Comparison of ENCODE assay signal across 38 mouse cellular contexts in the genomic region with DNA sequence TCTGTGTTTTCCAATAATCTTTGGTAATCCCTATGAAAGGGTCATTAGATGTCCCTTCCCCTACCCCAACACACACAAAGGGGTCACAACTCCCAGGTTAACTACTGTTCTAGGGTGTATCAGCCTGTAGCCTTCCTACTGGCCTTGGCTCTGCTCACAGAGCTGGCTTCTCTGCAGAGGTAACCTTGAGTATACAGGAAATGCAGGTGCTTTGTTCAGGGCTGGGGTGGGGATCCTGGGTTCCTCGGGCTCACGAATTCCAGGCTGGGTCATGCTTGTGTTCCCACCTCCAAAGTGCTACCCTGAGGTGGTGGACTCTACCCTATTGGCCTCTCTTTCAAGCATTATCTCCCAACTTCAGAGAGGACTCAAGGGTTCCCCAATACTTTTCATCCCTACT. TPM values are rescaled to one million over a fixed set of nuclear protein-coding genes. Genes with fewer than 3 reads are reported as not detected.
"Had no signal": no experiment of that assay in that cellular context is flagged by ENCODE, and none has a peak within 500 bp of the region (broad histone marks: within the 10 kb centered on the region; RNA-seq: fewer than 3 reads in every experiment).

No protein-coding gene starts in this region.

- H3K9ac ChIP-seq: heart, embryonic 12.5 days; heart, embryonic 13.5 days; heart, embryonic 15.5 days; hindbrain, embryonic 12.5 days; hindbrain, embryonic 13.5 days; hindbrain, embryonic 14.5 days; hindbrain, embryonic 15.5 days; intestine, embryonic 15.5 days; kidney, embryonic 15.5 days had no signal

- H3K9me3 ChIP-seq: heart, embryonic 12.5 days; heart, embryonic 13.5 days; heart, embryonic 15.5 days; hindbrain, embryonic 10.5 days; hindbrain, embryonic 12.5 days; hindbrain, embryonic 13.5 days; hindbrain, embryonic 15.5 days; intestine, embryonic 15.5 days; kidney, embryonic 15.5 days had no signal

- DNase-seq: heart, postnatal 10 days; heart, postnatal 14 days; heart, postnatal 36 days; heart, postnatal 4 days; kidney, adult 11 months; kidney, adult 18-20 months; kidney, adult 2 months; kidney, adult 8-10 months; kidney, adult 9 months; kidney, postnatal 10 days; kidney, postnatal 14 days; kidney, postnatal 25 days; kidney, postnatal 36 days; kidney, postnatal 4 days; layer of hippocampus, adult 9-11 months; layer of hippocampus, postnatal 36 days had no signal

- H3K4me3 ChIP-seq: heart, embryonic 12.5 days; heart, embryonic 13.5 days; heart, embryonic 15.5 days; hindbrain, embryonic 10.5 days; hindbrain, embryonic 12.5 days; hindbrain, embryonic 13.5 days; hindbrain, embryonic 15.5 days; intestine, embryonic 15.5 days; kidney, embryonic 15.5 days; layer of hippocampus, adult 2 months; left cerebral cortex, adult 2 months had no signal

- H3K4me2 ChIP-seq: heart, embryonic 11.5 days; heart, embryonic 12.5 days; heart, embryonic 13.5 days; heart, embryonic 15.5 days; hindbrain, embryonic 12.5 days; hindbrain, embryonic 13.5 days; hindbrain, embryonic 14.5 days; hindbrain, embryonic 15.5 days; intestine, embryonic 15.5 days; kidney, embryonic 15.5 days had no signal

- H3K27me3 ChIP-seq: heart, embryonic 12.5 days; heart, embryonic 13.5 days; heart, embryonic 15.5 days; hindbrain, embryonic 12.5 days; hindbrain, embryonic 13.5 days; hindbrain, embryonic 15.5 days; intestine, embryonic 15.5 days; kidney, embryonic 15.5 days had no signal

- H3K27ac ChIP-seq: heart, embryonic 13.5 days; heart, embryonic 15.5 days; hindbrain, embryonic 10.5 days; hindbrain, embryonic 12.5 days; hindbrain, embryonic 13.5 days; hindbrain, embryonic 14.5 days; hindbrain, embryonic 15.5 days; hindbrain, postnatal 0 days; intestine, embryonic 15.5 days; kidney, embryonic 15.5 days; kidney, postnatal 0 days; layer of hippocampus, adult 2 months; left cerebral cortex, adult 2 months had no signal

- H3K4me1 ChIP-seq: hindbrain, embryonic 15.5 days; intestine, embryonic 15.5 days; kidney, embryonic 15.5 days had no signal

- ATAC-seq: hindbrain, embryonic 16.5 days; hindbrain, postnatal 0 days; intestine, embryonic 15.5 days; intestine, embryonic 16.5 days; intestine, postnatal 0 days had no signal

RNA-seq across cellular contexts. Expression of gene Birc7, which starts 56.8 kb away (rescaled TPM):
- polyA plus RNA-seq: heart, embryonic 14.5 days; heart, embryonic 15.5 days; intestine, embryonic 15.5 days; intestine, postnatal 0 days; kidney, adult 2 months; kidney, embryonic 14.5 days; kidney, embryonic 15.5 days; kidney, embryonic 16.5 days; kidney, postnatal 0 days; large intestine, adult 2 months had no signal
